8 mouse cellular contexts compared by ENCODE assay signal in genomic region chr2:21142616-21143015, GRCm38 (mm10).
DNase-seq lines count a peak whose midpoint lies in the region; ATAC-seq and TF ChIP-seq lines count a peak whose summit lies in the region.

No protein-coding gene starts in this region.

- peak overlapping the region; percentile 55 for H3K4me3 ChIP-seq in heart, postnatal 0 days (ENCODE audit: low read depth, low read length)
- H3K4me3 ChIP-seq in liver, embryonic 14.5 days (ENCODE audit: insufficient read depth in 1 of 2, low read depth in 2 of 2, low read length in 2 of 2), result no peak overlapping the region

- H3K9me3 ChIP-seq in heart, postnatal 0 days (replicated peaks; ENCODE audit: control insufficient read depth, low read length), result no peaks in the 10 kb centered on the region
- no peaks in the 10 kb centered on the region for H3K9me3 ChIP-seq in liver, embryonic 14.5 days (ENCODE audit: control insufficient read depth, low read length)

- no peaks in the 10 kb centered on the region for H3K36me3 ChIP-seq in heart, postnatal 0 days (replicated peaks; ENCODE audit: control insufficient read depth, insufficient read depth, low read length)
- H3K36me3 ChIP-seq in liver, embryonic 14.5 days (replicated peaks; ENCODE audit: control insufficient read depth, insufficient read depth, low read depth), result no peaks in the 10 kb centered on the region

- no peak; the same call in 1 of the 2 replicates for ATAC-seq in heart, postnatal 0 days (ENCODE audit: insufficient read depth, low read depth)
- ATAC-seq in liver, embryonic 14.5 days (ENCODE audit: insufficient read depth), result no peak
- ATAC-seq in inflammation-experienced regulatory T-cells, adult 6 months, result no peak

- TF ChIP-seq CTCF in heart, postnatal 0 days (IDR thresholded peaks at IDR 0.05; ENCODE audit: low read depth), result no peak
- TF ChIP-seq CTCF in liver, embryonic 14.5 days (IDR thresholded peaks at IDR 0.05; ENCODE audit: low read depth), result no peak

- H3K27ac ChIP-seq in heart, postnatal 0 days (ENCODE audit: low read depth), result no peak overlapping the region
- H3K27ac ChIP-seq in liver, embryonic 14.5 days, result no peak overlapping the region

- peak overlapping the region; percentile 93 for H3K4me2 ChIP-seq in heart, postnatal 0 days (ENCODE audit: low read depth, low read length)
- H3K4me2 ChIP-seq in liver, embryonic 14.5 days (ENCODE audit: low read depth), result peak overlapping the region; percentile 68; the same call in 1 of the 2 replicates

- DNase-seq in embryo, embryonic 10 days (ENCODE audit: low spot score), result peak; percentile 17
- DNase-seq in embryo, embryonic 9.5 days (ENCODE audit: extremely low spot score), result no peak
- peak; percentile 2 for DNase-seq in brain, embryonic 18.5 days (ENCODE audit: low read depth, low spot score)
- DNase-seq in heart, postnatal 0 days (ENCODE audit: low spot score), result peak; percentile 21
- DNase-seq in liver, embryonic 14.5 days (ENCODE audit: low read depth in 3 of 3, low spot score in 3 of 3), result no peak
- no peak for DNase-seq in layer of hippocampus, postnatal 14 days (ENCODE audit: low spot score in 2 of 2)
- DNase-seq in cerebellum, adult 8-10 months, result no peak

- no peaks in the 10 kb centered on the region for H3K27me3 ChIP-seq in heart, postnatal 0 days (ENCODE audit: control insufficient read depth, insufficient read depth, low read length)
- peaks cover 10% of the 10 kb centered on the region for H3K27me3 ChIP-seq in liver, embryonic 14.5 days (ENCODE audit: control insufficient read depth, insufficient read depth, low read length)

- H3K9ac ChIP-seq in heart, postnatal 0 days (replicated peaks; ENCODE audit: low read depth, low read length), result no peak overlapping the region
- H3K9ac ChIP-seq in liver, embryonic 14.5 days (replicated peaks), result no peak overlapping the region

- WGBS in heart, postnatal 0 days, result 4% methylated on average over 2 of the region's 2 CpGs
- 8% methylated on average over 2 of the region's 2 CpGs for WGBS in liver, embryonic 14.5 days (ENCODE audit: insufficient replicate concordance)

- no peak for TF ChIP-seq EP300 in heart, postnatal 0 days (IDR thresholded peaks at IDR 0.05; ENCODE audit: low read depth)
- no peak for TF ChIP-seq EP300 in liver, embryonic 14.5 days (IDR thresholded peaks at IDR 0.05; ENCODE audit: low read depth)

- H3K4me1 ChIP-seq in heart, postnatal 0 days (ENCODE audit: control insufficient read depth, insufficient read depth), result peaks cover 4% of the 10 kb centered on the region; the same call in 1 of the 2 replicates
- H3K4me1 ChIP-seq in liver, embryonic 14.5 days (replicated peaks; ENCODE audit: control insufficient read depth in 2 of 2, insufficient read depth in 2 of 2, low read length in 1 of 2), result no peaks in the 10 kb centered on the region

Comparison
In these comparisons a context has a peak if more than half of its experiments do, and no peak if none do; other contexts are left out.
1. DNase-seq: peak in embryo, embryonic 10 days (single experiment), brain, embryonic 18.5 days (single experiment) and heart, postnatal 0 days (single experiment); none in embryo, embryonic 9.5 days (single experiment), liver, embryonic 14.5 days (0 of 3), layer of hippocampus, postnatal 14 days (0 of 2) and cerebellum, adult 8-10 months (single experiment).